Mouse (Mus musculus): ENCODE results near the gene Wasl.

GRCm38 (mm10) chr6:24571126-24571525 lies 93.7 kb downstream of the Wasl start:
- TF ChIP-seq CTCF (IDR thresholded peaks at IDR 0.05; ENCODE audit: low read depth, low read length) (no peak), TAL1 (conservative IDR thresholded peaks at IDR 0.05; ENCODE audit: low read depth, low read length) (no peak), GATA1 (IDR thresholded peaks at IDR 0.05; ENCODE audit: borderline replicate concordance, low read length) (no peak)
